Mouse (Mus musculus) kidney, postnatal 4 days (tissue): Measurements from ENCODE around the gene Vmn1r36.
"Not testable (repeated sequence)": the region's sequence is repeated elsewhere in the genome, so short reads cannot be mapped to it uniquely, and the experiment has no call there.

Experiments used
- DNase-seq, 2 experiments: peaks; one replicate each; pipeline ENCODE4 v3.0.0; 2021; ENCODE audit warnings: mixed read lengths in 2 of 2

Vmn1r36 gene

GRCm38 (mm10) chr6:66719068-66719467 lies at the start of gene Vmn1r36:
Vmn1r36 (minus strand) TSS chr6:66719168.
- DNase-seq = not testable (repeated sequence)

GRCm38 (mm10) chr6:66729082-66729481 lies 10.1 kb upstream of the Vmn1r36 start, which contains the start of gene Vmn1r37:
Vmn1r37 (plus strand) TSS chr6:66729382.
- DNase-seq = not testable (repeated sequence)

- DNase-seq = no peak
These were observed 5.1 kb downstream of the Vmn1r36 start for GRCm38 (mm10) chr6:66713854-66714253.

- no peak for DNase-seq
These were observed 10.1 kb downstream of the Vmn1r36 start for GRCm38 (mm10) chr6:66708901-66709300.

GRCm38 (mm10) chr6:66685806-66686205 lies 33.2 kb downstream of the Vmn1r36 start, which contains the start of gene Vmn1r35:
Vmn1r35 (minus strand) TSS chr6:66685906.
- no peak for DNase-seq
